Mouse (Mus musculus) T-cell, adult 2 months (primary cell): ENCODE data around the gene Olfr129.

Source experiments
- DNase-seq: peaks from one replicate; pipeline ENCODE4 v3.0.0; 2022; ENCODE audit warnings: low spot score

Olfr129 gene

DNA sequence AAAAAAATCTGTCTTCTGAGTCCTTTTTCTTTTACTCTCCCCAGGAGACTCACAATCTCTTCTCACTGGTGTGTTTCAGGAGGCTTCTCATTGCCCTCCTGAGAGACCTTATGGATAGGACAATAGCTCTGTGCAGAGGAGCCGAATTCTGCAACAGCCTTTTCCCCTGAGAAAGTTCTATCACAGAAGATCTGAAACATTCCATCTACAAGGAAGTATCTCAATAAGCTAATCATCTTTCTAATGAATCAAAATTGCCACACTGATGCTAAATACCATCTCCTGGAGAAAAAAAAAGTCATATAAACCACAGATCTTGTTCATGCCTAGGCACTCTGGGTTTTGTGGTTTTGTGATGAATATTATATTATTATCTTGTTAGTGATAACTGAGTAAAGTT is at the start of gene Olfr129:
Olfr129 (minus strand) TSS at position 101 of the 400 bp plus-strand sequence.
- no peak for DNase-seq

GRCm38 (mm10) chr17:38088593-38088992 is 28.7 kb upstream of the Olfr129 start, which contains the start of gene Olfr131:
Olfr131 (minus strand) TSS chr17:38088693.
- no peak for DNase-seq

GRCm38 (mm10) chr17:38082364-38082763 is 22.5 kb upstream of the Olfr129 start:
- no peak for DNase-seq

GRCm38 (mm10) chr17:38063621-38064020 is 3.7 kb upstream of the Olfr129 start, which contains the start of gene Olfr130:
Olfr130 (plus strand) TSS chr17:38063921.
- DNase-seq = no peak

- DNase-seq = no peak
Measured at GRCm38 (mm10) chr17:38026297-38026696, 33.6 kb downstream of the Olfr129 start.

DNA sequence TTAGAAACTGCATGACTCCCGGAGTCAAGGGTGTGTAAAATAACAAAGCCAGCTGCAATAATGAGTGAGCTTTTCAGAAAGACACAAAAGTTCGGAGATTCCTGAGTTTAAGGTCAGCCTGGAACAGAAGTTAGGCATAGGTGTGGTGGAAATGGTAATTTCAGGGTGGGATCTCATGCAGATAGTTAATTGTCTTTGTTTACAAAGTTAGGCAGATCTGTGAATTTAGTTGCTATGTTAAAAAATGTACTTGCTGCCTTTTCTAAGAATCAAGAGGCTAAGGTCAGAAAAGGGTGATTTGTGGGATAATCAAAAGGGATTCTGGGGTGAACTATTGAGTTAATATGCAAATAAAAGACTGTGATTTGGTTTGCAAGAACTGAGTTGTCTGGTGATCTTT is 43.5 kb downstream of the Olfr129 start:
- no peak for DNase-seq

DNA sequence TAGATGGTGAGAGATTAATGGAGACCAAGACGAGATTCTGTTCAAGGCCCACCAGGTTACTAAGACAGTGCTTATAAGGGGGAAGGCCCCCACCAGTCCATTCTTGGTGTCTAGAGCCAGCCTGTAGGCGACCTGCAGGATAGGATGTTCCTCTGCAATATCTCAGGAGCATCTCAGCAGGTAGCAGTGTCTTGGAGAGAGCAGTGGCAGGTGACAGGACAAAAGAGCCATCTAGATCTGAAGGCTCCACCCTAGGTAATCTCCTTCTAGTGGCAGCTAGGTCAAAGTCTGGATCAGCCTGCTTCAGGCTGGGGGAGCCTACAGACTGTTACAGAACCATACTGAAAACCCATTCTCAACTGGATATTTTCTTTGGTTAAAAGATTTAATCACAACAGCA is 54.9 kb downstream of the Olfr129 start:
- DNase-seq = no peak
